Mouse (Mus musculus) mammary gland, adult 2 months (tissue): ENCODE results near the gene Mrpl21. TPM values are rescaled to one million over a fixed set of nuclear protein-coding genes. Genes with fewer than 3 reads are reported as not detected.

Experiments
- polyA plus RNA-seq: library from polyadenylated mRNA; depleted of rRNA; stranded (reverse); fragments of >200 nt; gene quantifications from 2 replicates; pipeline ENCODE4 v1.2.3, GENCODE M21; 2012; ENCODE audit warnings: low replicate concordance; rRNA removed

Mrpl21 gene
- 40.4 and 41.6 TPM in 2 replicates for polyA plus RNA-seq

GRCm38 (mm10) chr19:3282572-3283467 lies at the start of gene Mrpl21, which contains the start of gene Ighmbp2:
Gene Mrpl21 (plus strand): TSS chr19:3282901.
Gene Ighmbp2 (minus strand): TSS chr19:3283017.

DNA sequence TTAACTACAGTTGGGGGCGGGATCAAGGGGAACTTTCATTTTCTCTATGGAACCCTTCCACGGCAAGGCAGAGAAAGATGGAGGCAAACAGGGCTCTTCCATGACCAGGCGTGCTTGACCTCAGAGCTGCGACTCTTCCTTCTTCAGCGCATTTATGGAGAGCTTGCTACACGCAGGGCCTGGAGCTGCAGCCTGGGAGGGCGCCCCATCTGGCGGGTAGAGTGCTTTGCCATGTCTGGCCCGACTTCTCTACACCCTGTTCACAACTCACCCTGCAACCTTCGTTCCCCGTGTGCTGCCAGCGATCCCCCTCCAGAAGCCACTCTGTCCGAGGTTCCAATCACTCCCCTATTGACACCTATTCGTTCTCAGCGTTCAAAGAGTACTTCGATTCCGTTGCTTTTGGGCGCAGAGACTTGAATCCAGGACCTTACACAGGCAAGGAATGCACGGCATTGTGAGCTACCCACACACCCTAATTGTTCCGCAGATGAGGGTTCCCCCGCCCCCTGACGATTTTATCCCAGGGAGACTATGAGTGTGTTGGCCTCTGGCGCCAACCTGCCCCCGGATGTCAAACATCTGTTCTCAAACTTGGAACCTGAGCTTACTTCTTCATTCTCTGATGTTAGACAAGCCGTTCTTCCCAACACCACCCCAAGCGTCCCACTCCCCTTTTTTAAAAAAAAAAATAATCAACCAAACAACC lies 39.7 kb downstream of the Mrpl21 start, which contains the start of gene Cpt1a:
TSS of gene Cpt1a (plus strand) at position 74 of the 709 bp plus-strand sequence.

Other genes starting within 250 kb of the Mrpl21 start
- 6.3 and 7.0 TPM in 2 replicates for gene Ighmbp2, start 116 bp downstream of the Mrpl21 start, polyA plus RNA-seq
- gene Cpt1a, start 39.4 kb downstream of the Mrpl21 start, polyA plus RNA-seq, result 65.2 and 74.6 TPM in 2 replicates
- 0.22 and 0.65 TPM in 2 replicates for gene Tesmin, start 106.0 kb downstream of the Mrpl21 start, polyA plus RNA-seq
- 0.92 TPM in 1 of 2 replicates, not detected in the other for gene Gal, start 131.6 kb downstream of the Mrpl21 start, polyA plus RNA-seq